Mouse (Mus musculus) G1E (cell line): Measurements from ENCODE around the gene Rgs9.

Experiments
- CTCF ChIP-seq: IDR thresholded peaks from 2 replicates; pipeline ENCODE4 v1.5.1; 2012; ENCODE audit warnings: low read depth, low read length, inconsistent platforms, mixed read lengths
- GATA1 ChIP-seq: IDR thresholded peaks from 2 replicates; pipeline ENCODE4 v1.6.1; 2012; ENCODE audit warnings: borderline replicate concordance, low read length, inconsistent platforms, mixed read lengths
- GATA2 ChIP-seq: IDR thresholded peaks from 2 replicates; pipeline ENCODE4 v1.6.1; 2012; ENCODE audit warnings: low read depth, low read length, inconsistent platforms, borderline replicate concordance
- POLR2AphosphoS5 ChIP-seq: IDR thresholded peaks from 2 replicates; pipeline ENCODE4 v1.6.1; 2012; ENCODE audit warnings: low read depth, low read length, inconsistent platforms; ENCODE audit not compliant: insufficient replicate concordance
- TAL1 ChIP-seq: conservative IDR thresholded peaks from 2 replicates; pipeline ENCODE4 v1.6.1; 2012; ENCODE audit warnings: low read depth, low read length, inconsistent platforms, mixed read lengths

DNA sequence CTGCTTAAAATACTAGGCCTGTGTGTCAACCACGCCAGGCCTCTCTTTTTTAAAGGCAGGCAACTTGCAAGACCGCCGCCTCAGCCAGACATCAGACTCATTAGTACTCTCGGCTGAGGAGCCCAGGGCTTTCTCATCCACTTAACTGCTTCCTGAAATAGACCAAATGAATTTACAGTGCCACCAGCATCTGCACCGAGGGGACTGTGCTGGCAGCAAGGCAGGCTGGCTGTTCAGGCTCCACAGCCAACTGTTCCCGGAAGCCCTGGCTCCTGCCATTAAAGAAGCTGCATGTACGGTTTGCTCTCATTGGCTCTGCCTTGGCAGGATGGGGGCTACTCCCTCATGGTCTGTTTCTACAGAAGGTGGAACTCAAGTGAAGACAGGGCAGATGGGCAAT, 19.7 kb downstream of the Rgs9 start:
- TF ChIP-seq CTCF (no peak), TAL1 (no peak), GATA2 (no peak), POLR2AphosphoS5 (no peak), GATA1 (no peak)
